Mouse (Mus musculus) MEL (cell line): ENCODE measurements around the gene Zfp473. TPM values are rescaled to one million over a fixed set of nuclear protein-coding genes. Genes with fewer than 3 reads are reported as not detected.

Experiments
- DNase-seq: peaks from one replicate; pipeline ENCODE4 v3.0.0; 2011; ENCODE audit warnings: low read depth, low spot score
- H3K27ac ChIP-seq: 2 replicates; pipeline ENCODE4 v1.5.1; 2012; ENCODE audit warnings: low read depth, mild to moderate bottlenecking, control low read depth, low read length, moderate library complexity; ENCODE audit not compliant: control insufficient read depth
- H3K27me3 ChIP-seq, 2 experiments: fragments of 150-350 bp in 1 of 2; sonication (generic) in 1 of 2; 2 replicates each; pipeline ENCODE4 v1.6.1; 2012; ENCODE audit warnings: low read length in 2 of 2, mild to moderate bottlenecking in 2 of 2, improper control_type of control experiment in 1 of 2, moderate library complexity in 1 of 2; ENCODE audit not compliant: insufficient read depth in 2 of 2, control insufficient read depth in 1 of 2
- H3K36me3 ChIP-seq, 2 experiments: 2 replicates each; pipeline ENCODE4 v1.6.1; 2012 to 2014; ENCODE audit warnings: low read length in 2 of 2, improper control_type of control experiment in 1 of 2, inconsistent platforms in 1 of 2, mild to moderate bottlenecking in 1 of 2; ENCODE audit not compliant: insufficient read depth in 2 of 2, control insufficient read depth in 1 of 2
- H3K4me1 ChIP-seq, 2 experiments: fragments of 150-350 bp in 1 of 2; sonication (generic) in 1 of 2; 2 replicates each; pipeline ENCODE4 v1.6.1; 2012; ENCODE audit warnings: low read length in 2 of 2, improper control_type of control experiment in 1 of 2, mild to moderate bottlenecking in 1 of 2; ENCODE audit not compliant: insufficient read depth in 2 of 2, control insufficient read depth in 1 of 2
- H3K4me3 ChIP-seq, 2 experiments: fragments of 150-350 bp in 1 of 2; sonication (generic) in 1 of 2; 2 replicates each; pipeline ENCODE4 v1.5.1; 2012; ENCODE audit warnings: low read depth in 2 of 2, low read length in 2 of 2, mild to moderate bottlenecking in 2 of 2, moderate library complexity in 2 of 2, control low read depth in 1 of 2, improper control_type of control experiment in 1 of 2; ENCODE audit not compliant: control insufficient read depth in 1 of 2, insufficient read depth in 1 of 2
- H3K79me2 ChIP-seq: 2 replicates; pipeline ENCODE4 v1.6.1; 2012; ENCODE audit warnings: mild to moderate bottlenecking, low read length, moderate library complexity; ENCODE audit not compliant: control insufficient read depth, poor library complexity, insufficient read depth
- H3K9ac ChIP-seq: 2 replicates; pipeline ENCODE4 v1.6.1; 2012; ENCODE audit warnings: low read depth, mild to moderate bottlenecking, control low read depth, low read length, moderate library complexity; ENCODE audit not compliant: control insufficient read depth, poor library complexity, severe bottlenecking
- H3K9me3 ChIP-seq: fragments of 150-350 bp; sonication (generic); replicated peaks from 2 replicates; pipeline ENCODE4 v1.6.1; 2012; ENCODE audit warnings: mild to moderate bottlenecking, low read length, improper control_type of control experiment, moderate library complexity; ENCODE audit not compliant: insufficient read depth
- CHD1 ChIP-seq: IDR thresholded peaks from 2 replicates; pipeline ENCODE4 v1.6.1; 2012; ENCODE audit warnings: low read depth, mild to moderate bottlenecking, inconsistent platforms, low read length, improper control_type of control experiment
- CHD2 ChIP-seq: IDR thresholded peaks from 2 replicates; pipeline ENCODE4 v1.6.1; 2011; ENCODE audit warnings: low read length, improper control_type of control experiment
- CTCF ChIP-seq, 3 experiments: IDR thresholded peaks in 2 of 3; conservative IDR thresholded peaks in 1 of 3; 2 replicates each; pipeline ENCODE4 v1.5.1; 2011 to 2012; ENCODE audit warnings: low read length in 3 of 3, low read depth in 2 of 3, mild to moderate bottlenecking in 2 of 3, improper control_type of control experiment in 1 of 3, inconsistent platforms in 1 of 3, mixed read lengths in 1 of 3, moderate library complexity in 1 of 3; ENCODE audit not compliant: control insufficient read depth in 1 of 3, insufficient read depth in 1 of 3, poor library complexity in 1 of 3, severe bottlenecking in 1 of 3
- E2F4 ChIP-seq: IDR thresholded peaks from 2 replicates; pipeline ENCODE4 v1.6.1; 2011; ENCODE audit warnings: low read depth, low read length, improper control_type of control experiment, borderline replicate concordance
- ELF1 ChIP-seq: IDR thresholded peaks from 2 replicates; pipeline ENCODE4 v1.6.1; 2014; ENCODE audit warnings: low read depth, mild to moderate bottlenecking, inconsistent platforms, low read length, improper control_type of control experiment, moderate library complexity
- EP300 ChIP-seq, 2 experiments: IDR thresholded peaks; 2 replicates each; pipeline ENCODE4 v1.6.1; 2011; ENCODE audit warnings: improper control_type of control experiment in 2 of 2, low read length in 2 of 2, low read depth in 1 of 2, mild to moderate bottlenecking in 1 of 2
- KAT2A ChIP-seq: conservative IDR thresholded peaks from 2 replicates; pipeline ENCODE4 v1.6.1; 2012; ENCODE audit warnings: low read depth, low read length, improper control_type of control experiment, inconsistent platforms
- MAFK ChIP-seq: IDR thresholded peaks from 2 replicates; pipeline ENCODE4 v1.6.1; 2011; ENCODE audit warnings: low read depth, mild to moderate bottlenecking, low read length, improper control_type of control experiment, borderline replicate concordance
- MAZ ChIP-seq: IDR thresholded peaks from 2 replicates; pipeline ENCODE4 v1.6.1; 2012; ENCODE audit warnings: low read depth, mild to moderate bottlenecking, inconsistent platforms, low read length, improper control_type of control experiment
- NELFE ChIP-seq: IDR thresholded peaks from 2 replicates; pipeline ENCODE4 v1.6.1; 2011; ENCODE audit warnings: low read depth, low read length, improper control_type of control experiment
- POLR2A ChIP-seq, 2 experiments: IDR thresholded peaks; 2 replicates each; pipeline ENCODE4 v1.6.1; 2011 to 2012; ENCODE audit warnings: low read length in 2 of 2, mild to moderate bottlenecking in 2 of 2, control low read depth in 1 of 2, improper control_type of control experiment in 1 of 2, low read depth in 1 of 2, moderate library complexity in 1 of 2; ENCODE audit not compliant: control insufficient read depth in 1 of 2, insufficient read depth in 1 of 2, poor library complexity in 1 of 2
- POLR2AphosphoS5 ChIP-seq: IDR thresholded peaks from 2 replicates; pipeline ENCODE4 v1.6.1; 2012; ENCODE audit warnings: low read depth, borderline replicate concordance, mild to moderate bottlenecking, inconsistent platforms, low read length, moderate library complexity, mixed read lengths
- RCOR1 ChIP-seq: IDR thresholded peaks from 2 replicates; pipeline ENCODE4 v1.6.1; 2012; ENCODE audit warnings: low read depth, mild to moderate bottlenecking, inconsistent platforms, low read length, improper control_type of control experiment
- SIN3A ChIP-seq: IDR thresholded peaks from 2 replicates; pipeline ENCODE4 v1.6.1; 2012; ENCODE audit warnings: low read length, improper control_type of control experiment, inconsistent platforms
- SMC3 ChIP-seq: IDR thresholded peaks from 2 replicates; pipeline ENCODE4 v1.6.1; 2011; ENCODE audit warnings: low read depth, low read length, improper control_type of control experiment
- TAL1 ChIP-seq: IDR thresholded peaks from 2 replicates; pipeline ENCODE4 v1.6.1; 2012; ENCODE audit warnings: mild to moderate bottlenecking, inconsistent platforms, low read length, moderate library complexity, mixed read lengths
- TBP ChIP-seq: IDR thresholded peaks from 2 replicates; pipeline ENCODE4 v1.8.0; 2011; ENCODE audit warnings: low read depth, low read length, improper control_type of control experiment
- USF1 ChIP-seq: IDR thresholded peaks from 2 replicates; pipeline ENCODE4 v1.6.1; 2014; ENCODE audit warnings: low read depth, mild to moderate bottlenecking, inconsistent platforms, low read length, improper control_type of control experiment, moderate library complexity
- USF2 ChIP-seq, 2 experiments: IDR thresholded peaks; 2 replicates each; pipeline ENCODE4 v1.6.1; 2011 to 2012; ENCODE audit warnings: improper control_type of control experiment in 2 of 2, low read length in 2 of 2, borderline replicate concordance in 1 of 2, inconsistent platforms in 1 of 2, low read depth in 1 of 2, mild to moderate bottlenecking in 1 of 2; ENCODE audit not compliant: insufficient read depth in 1 of 2
- ZMIZ1 ChIP-seq: IDR thresholded peaks from 2 replicates; pipeline ENCODE4 v1.6.1; 2012; ENCODE audit warnings: low read depth, mild to moderate bottlenecking, inconsistent platforms, low read length, improper control_type of control experiment, moderate library complexity
- polyA plus RNA-seq, 2 experiments: library from polyadenylated mRNA; stranded (reverse) in 1 of 2; unstranded in 1 of 2; fragments of >175 nt in 1 of 2; fragments of >200 nt in 1 of 2; gene quantifications; 2 replicates each; pipeline versions ENCODE4 v1.2.1 to v1.2.4; 2012; ENCODE audit warnings: low replicate concordance in 2 of 2, low read depth in 1 of 2; ENCODE audit not compliant: insufficient read length in 2 of 2, insufficient read depth in 1 of 2, missing spikeins in 1 of 2
- total RNA-seq: library from RNA; depleted of rRNA; stranded (reverse); fragments of 300-350 nt; gene quantifications from 2 replicates; pipeline ENCODE4 v1.2.3, GENCODE M21; 2012

The Zfp473 gene
- total and polyA plus RNA-seq, 3 experiments = 0.65 to 0.96 TPM; not detected in 1

GRCm38 (mm10) chr7:44695223-44695622 lies 55.6 kb downstream of the Zfp473 start:
- no peak overlapping the region for H3K4me3 ChIP-seq
- no peak for TF ChIP-seq CHD2
- TF ChIP-seq EP300 (IDR thresholded peaks at IDR 0.05; ENCODE audit: low read depth in 1 of 2, low read length in 2 of 2) = no peak
- TF ChIP-seq CHD1 = no peak
- no peak for TF ChIP-seq ELF1
- no peak for TF ChIP-seq USF1
- TF ChIP-seq TAL1 = no peak
- no peak for TF ChIP-seq MAFK
- TF ChIP-seq SIN3A = no peak
- no peak for TF ChIP-seq MAZ
- no peak for TF ChIP-seq POLR2A (IDR thresholded peaks at IDR 0.05; ENCODE audit: control insufficient read depth in 1 of 2, insufficient read depth in 1 of 2, low read depth in 1 of 2, low read length in 2 of 2, poor library complexity in 1 of 2)
- TF ChIP-seq TBP = no peak
- TF ChIP-seq NELFE = no peak
- TF ChIP-seq POLR2AphosphoS5 = no peak
- no peak for TF ChIP-seq CTCF (IDR thresholded peaks at IDR 0.05 in 2 of 3, conservative IDR thresholded peaks at IDR 0.05 in 1 of 3; ENCODE audit: control insufficient read depth in 1 of 3, insufficient read depth in 1 of 3, low read depth in 2 of 3, low read length in 3 of 3, poor library complexity in 1 of 3, severe bottlenecking in 1 of 3)
- TF ChIP-seq RCOR1 = no peak
- DNase-seq = no peak
- H3K79me2 ChIP-seq = no peaks in the 10 kb centered on the region
- H3K4me1 ChIP-seq = peaks cover 3 to 17% of the 10 kb centered on the region in 2 experiments; a peak in 3 of 4 replicates
- peaks cover 0 to 8% of the 10 kb centered on the region in 2 experiments; a peak in 2 of 4 replicates for H3K36me3 ChIP-seq
- no peaks in the 10 kb centered on the region for H3K9me3 ChIP-seq
- no peaks in the 10 kb centered on the region for H3K27me3 ChIP-seq
- no peak overlapping the region for H3K27ac ChIP-seq
- H3K9ac ChIP-seq = no peak overlapping the region

DNA sequence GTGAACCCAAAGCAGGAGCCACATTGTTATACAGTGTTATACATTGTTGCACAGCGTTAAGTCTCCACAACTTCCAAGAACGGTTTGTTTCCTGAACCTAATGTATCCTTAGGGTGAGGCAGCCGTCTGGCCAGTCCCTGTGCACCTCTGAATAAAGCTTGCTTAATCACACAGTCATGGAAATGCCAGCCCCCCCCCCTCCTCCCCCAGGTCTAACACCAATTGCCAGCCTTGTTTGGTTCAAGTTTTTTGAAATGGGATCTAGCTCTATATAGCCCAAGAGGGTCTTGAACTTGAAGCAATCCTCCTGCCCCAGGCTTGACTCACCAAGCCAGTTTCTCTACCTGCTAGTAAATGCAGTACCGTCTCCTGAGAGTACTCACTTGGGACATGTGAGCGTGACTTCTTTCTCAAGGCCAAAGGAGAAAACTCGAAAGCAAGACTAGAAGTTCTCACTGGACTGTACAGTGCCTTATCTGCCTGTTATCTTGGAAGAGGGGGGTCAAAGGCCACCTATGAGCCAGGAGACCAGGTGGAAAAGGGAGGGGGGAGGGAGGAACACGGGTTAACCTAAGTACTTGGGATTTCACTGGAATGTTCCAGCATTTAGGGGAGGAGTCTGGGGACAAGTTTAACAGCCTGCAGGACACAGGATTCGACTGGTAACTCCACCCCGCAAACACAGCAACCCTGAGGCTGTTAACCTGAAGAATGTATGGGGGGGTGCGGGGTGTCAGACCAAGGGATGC lies 57.2 kb downstream of the Zfp473 start:
- Histone ChIP-seq H3K4me1 (peaks cover 3 to 17% of the 10 kb centered on the region in 2 experiments; a peak in 3 of 4 replicates), H3K27ac (no peak overlapping the region), H3K27me3 (no peaks in the 10 kb centered on the region), H3K79me2 (no peaks in the 10 kb centered on the region), H3K4me3 (no peak overlapping the region), H3K9ac (no peak overlapping the region), H3K36me3 (peaks cover 0 to 8% of the 10 kb centered on the region in 2 experiments; a peak in 2 of 4 replicates), H3K9me3 (no peaks in the 10 kb centered on the region)
- DNase-seq = no peak
- TF ChIP-seq EP300 (IDR thresholded peaks at IDR 0.05; ENCODE audit: low read depth in 1 of 2, low read length in 2 of 2) (no peak), E2F4 (no peak), NELFE (no peak), SMC3 (no peak), ZMIZ1 (no peak), USF2 (IDR thresholded peaks at IDR 0.05; ENCODE audit: borderline replicate concordance in 1 of 2, insufficient read depth in 1 of 2, low read depth in 1 of 2, low read length in 2 of 2) (no peak), TBP (no peak), KAT2A (no peak)
